Mouse (Mus musculus) liver, adult 2 months (tissue): ENCODE measurements at regions not wholly inside any gene's neighbourhood (a gene's known extent, or its start where the extent isn't known, plus 50 kb on each side); places are given as distances from the start of the nearest gene placed in this dataset.

Source experiments
- DNase-seq: peaks from one replicate; pipeline ENCODE4 v3.0.0-alpha.2; 2011; ENCODE audit warnings: low read depth, low spot score; ENCODE audit errors: extremely low read depth
- H3K27ac ChIP-seq: fragments of 200-500 bp; replicated peaks from 2 replicates; pipeline ENCODE4 v1.5.1; 2012; ENCODE audit warnings: low read depth, mild to moderate bottlenecking, control low read depth, inconsistent platforms, low read length; ENCODE audit not compliant: insufficient read depth
- H3K27me3 ChIP-seq: fragments of 200-500 bp; 2 replicates; pipeline ENCODE4 v1.6.1; 2012; ENCODE audit warnings: mild to moderate bottlenecking, moderate library complexity, low read length, inconsistent platforms; ENCODE audit not compliant: control insufficient read depth, insufficient read depth
- H3K36me3 ChIP-seq: fragments of 200-500 bp; 2 replicates; pipeline ENCODE4 v1.6.1; 2012; ENCODE audit warnings: low read length, inconsistent platforms; ENCODE audit not compliant: control insufficient read depth, insufficient read depth
- H3K4me1 ChIP-seq: fragments of 200-500 bp; 2 replicates; pipeline ENCODE4 v1.6.1; 2011; ENCODE audit warnings: low read length; ENCODE audit not compliant: control insufficient read depth, insufficient read depth
- H3K4me3 ChIP-seq: fragments of 200-500 bp; 2 replicates; pipeline ENCODE4 v1.5.1; 2011; ENCODE audit warnings: low read depth, mild to moderate bottlenecking, control low read depth, low read length, moderate library complexity; ENCODE audit not compliant: insufficient read depth
- H3K79me2 ChIP-seq: fragments of 200-500 bp; 2 replicates; pipeline ENCODE4 v1.6.1; 2012; ENCODE audit warnings: inconsistent platforms, mild to moderate bottlenecking, low read length, moderate library complexity; ENCODE audit not compliant: control insufficient read depth, insufficient read depth
- H3K9ac ChIP-seq: fragments of 200-500 bp; 2 replicates; pipeline ENCODE4 v1.6.1; 2012; ENCODE audit warnings: low read depth, mild to moderate bottlenecking, control low read depth, inconsistent platforms, low read length
- CTCF ChIP-seq: fragments of 200-500 bp; IDR thresholded peaks from 2 replicates; pipeline ENCODE4 v1.5.1; 2011; ENCODE audit warnings: low read depth, low read length, control low read depth
- POLR2A ChIP-seq: fragments of 200-500 bp; IDR thresholded peaks from 2 replicates; pipeline ENCODE4 v1.6.1; 2011; ENCODE audit warnings: low read length, control low read depth; ENCODE audit not compliant: insufficient read depth; ENCODE audit errors: extremely low read depth
- WGBS: fragments of 180-500 bp; shearing (Covaris S2); methylation state at CpG from one replicate; pipeline ENCODE4 v1.1.7; 2018; 5-methylcytosine and 5-hydroxymethylcytosine counted together

DNA sequence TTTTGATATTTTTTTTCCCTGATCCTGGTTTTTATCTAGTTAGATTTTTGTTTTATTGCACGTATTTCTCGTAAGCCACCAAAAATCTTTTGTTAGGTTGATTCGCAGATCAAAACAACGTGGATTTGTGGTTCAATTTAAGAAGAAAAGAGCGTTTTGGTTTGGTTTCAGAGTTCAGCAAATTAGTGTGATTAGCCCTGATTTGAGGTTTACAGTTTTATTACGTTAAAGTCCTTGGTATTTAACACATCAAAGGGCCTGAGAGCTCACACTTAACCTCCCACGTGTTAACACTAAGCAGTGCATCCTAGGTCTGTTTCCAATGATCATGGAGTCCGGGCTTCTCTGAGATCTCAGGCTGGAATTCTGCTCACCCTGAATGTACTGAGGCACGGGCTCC is 107.5 kb upstream of the Smim23 start:
- 67% methylated on average over 9 of the region's 9 CpGs for WGBS
- H3K27ac ChIP-seq: no peak overlapping the region
- no peaks in the 10 kb centered on the region for H3K36me3 ChIP-seq
- H3K27me3 ChIP-seq: no peaks in the 10 kb centered on the region
- no peak overlapping the region for H3K4me3 ChIP-seq
- no peak overlapping the region for H3K9ac ChIP-seq
- no peak for TF ChIP-seq POLR2A
- TF ChIP-seq CTCF: no peak
- no peaks in the 10 kb centered on the region for H3K4me1 ChIP-seq
- no peaks in the 10 kb centered on the region for H3K79me2 ChIP-seq
- no peak for DNase-seq

- WGBS: 29% methylated on average over 13 of the region's 14 CpGs
- Histone ChIP-seq H3K79me2 (no peaks in the 10 kb centered on the region), H3K36me3 (no peaks in the 10 kb centered on the region), H3K4me3 (no peak overlapping the region), H3K27ac (no peak overlapping the region), H3K27me3 (0 out of 2 replicates have a peak, but pooled peaks cover 2% of the 10 kb centered on the region), H3K4me1 (no peaks in the 10 kb centered on the region), H3K9ac (no peak overlapping the region)
- TF ChIP-seq CTCF (no peak), POLR2A (no peak)
- no peak for DNase-seq
These were observed 106.6 kb upstream of the Smim23 start for GRCm38 (mm10) chr11:32931018-32931417.

GRCm38 (mm10) chr11:32928837-32929236 is 104.4 kb upstream of the Smim23 start:
- no peak for DNase-seq
- H3K9ac ChIP-seq: no peak overlapping the region
- no peak overlapping the region for H3K27ac ChIP-seq
- no peak for TF ChIP-seq POLR2A
- H3K4me1 ChIP-seq: no peaks in the 10 kb centered on the region
- no peak overlapping the region for H3K4me3 ChIP-seq
- H3K36me3 ChIP-seq: no peaks in the 10 kb centered on the region
- H3K79me2 ChIP-seq: no peaks in the 10 kb centered on the region
- H3K27me3 ChIP-seq: 0 out of 2 replicates have a peak, but pooled peaks cover 2% of the 10 kb centered on the region
- 80% methylated on average over 2 of the region's 2 CpGs for WGBS

- 13% methylated on average over 33 of the region's 33 CpGs for WGBS
- 0 out of 2 replicates have a peak, but pooled peaks cover 2% of the 10 kb centered on the region for H3K27me3 ChIP-seq
- H3K4me3 ChIP-seq: no peak overlapping the region
- no peaks in the 10 kb centered on the region for H3K79me2 ChIP-seq
- H3K27ac ChIP-seq: no peak overlapping the region
- H3K36me3 ChIP-seq: no peaks in the 10 kb centered on the region
- no peaks in the 10 kb centered on the region for H3K4me1 ChIP-seq
- DNase-seq: no peak
- TF ChIP-seq CTCF (no peak), POLR2A (no peak)
- no peak overlapping the region for H3K9ac ChIP-seq
These were observed 101.2 kb upstream of the Smim23 start for GRCm38 (mm10) chr11:32925421-32926271.

GRCm38 (mm10) chr11:32924932-32925331 is 100.5 kb upstream of the Smim23 start:
- H3K27ac ChIP-seq: 0 out of 2 replicates have a peak overlapping the region, but pooled peaks have one; percentile 24
- no peak for DNase-seq
- H3K4me1 ChIP-seq: no peaks in the 10 kb centered on the region
- TF ChIP-seq POLR2A (no peak), CTCF (no peak)
- 80% methylated on average over 7 of the region's 7 CpGs for WGBS
- H3K27me3 ChIP-seq: 0 out of 2 replicates have a peak, but pooled peaks cover 2% of the 10 kb centered on the region
- no peaks in the 10 kb centered on the region for H3K36me3 ChIP-seq
- H3K9ac ChIP-seq: no peak overlapping the region
- no peaks in the 10 kb centered on the region for H3K79me2 ChIP-seq
- no peak overlapping the region for H3K4me3 ChIP-seq

DNA sequence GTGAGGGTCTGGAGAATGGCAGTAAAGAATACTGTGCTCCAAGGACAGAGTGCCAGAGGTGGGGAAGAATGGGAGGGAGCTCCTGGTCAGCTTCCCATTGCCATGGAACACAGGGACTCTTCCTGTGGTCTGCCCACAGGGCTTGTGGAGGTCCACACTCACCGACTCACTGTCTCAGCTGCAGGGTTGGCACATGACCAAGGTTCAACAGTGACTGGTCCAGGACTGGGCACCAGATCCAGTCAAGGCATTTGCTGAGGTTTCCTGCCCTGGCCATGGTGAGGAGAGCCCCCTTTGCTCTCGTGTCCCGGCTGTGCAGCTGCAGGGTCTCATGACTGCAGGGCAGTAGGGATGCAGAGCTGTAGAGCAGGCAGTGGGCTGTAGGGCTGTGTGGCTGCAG is 88.7 kb upstream of the Smim23 start:
- 67% methylated on average over 3 of the region's 3 CpGs for WGBS
- no peaks in the 10 kb centered on the region for H3K79me2 ChIP-seq
- no peak overlapping the region for H3K9ac ChIP-seq
- no peaks in the 10 kb centered on the region for H3K36me3 ChIP-seq
- no peak overlapping the region for H3K4me3 ChIP-seq
- no peak for DNase-seq
- no peak for TF ChIP-seq POLR2A
- TF ChIP-seq CTCF: no peak
- H3K27ac ChIP-seq: no peak overlapping the region
- no peaks in the 10 kb centered on the region for H3K4me1 ChIP-seq
- H3K27me3 ChIP-seq: 0 out of 2 replicates have a peak, but pooled peaks cover 3% of the 10 kb centered on the region
